In the genomic region with DNA sequence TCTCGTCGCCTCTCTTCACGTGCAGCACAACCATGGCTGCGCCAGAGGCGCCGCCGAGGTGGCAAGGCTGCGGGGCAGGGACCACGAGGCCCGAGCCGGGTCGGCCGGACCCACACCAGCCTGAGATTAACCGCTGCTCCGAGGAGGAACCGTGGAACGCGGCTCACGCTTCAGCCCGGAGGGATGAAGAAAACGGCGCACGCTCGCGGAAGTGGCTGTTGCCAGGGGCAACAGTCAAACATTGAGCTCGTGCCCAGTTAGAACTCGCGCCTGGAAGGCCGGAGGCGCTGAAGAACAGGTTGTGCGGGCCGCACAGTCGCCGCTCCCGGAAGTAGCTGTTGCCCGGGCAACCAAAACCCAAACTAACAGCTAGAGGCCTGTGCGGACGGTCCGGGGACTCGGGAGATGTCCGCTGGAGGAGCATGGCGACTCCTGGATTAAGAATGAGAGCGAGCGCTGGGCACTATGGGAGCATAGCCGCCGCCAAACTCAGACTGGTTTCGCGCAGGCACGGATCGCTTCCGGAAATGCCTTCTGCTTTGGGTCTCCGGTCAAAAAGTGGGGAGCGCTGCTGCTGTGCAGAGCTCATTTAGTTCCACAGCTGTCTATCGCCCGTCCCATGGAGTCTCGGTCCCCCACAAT, we compare ENCODE assay signal across 8 mouse cellular contexts. TPM values are rescaled to one million over a fixed set of nuclear protein-coding genes. Genes with fewer than 3 reads are reported as not detected.
A peak's percentile ranks its signal among the peaks of the same experiment; 100 is the strongest.
DNase-seq lines count a peak whose midpoint lies in the region; ATAC-seq and TF ChIP-seq lines count a peak whose summit lies in the region.

A gene (minus strand): TSS at position 428 of the 642 bp plus-strand sequence.

- H3K27me3 ChIP-seq in E14TG2a.4 (ENCODE audit: insufficient read depth, low read length), result no peaks in the 10 kb centered on the region
- no peaks in the 10 kb centered on the region for H3K27me3 ChIP-seq in forebrain, embryonic 12.5 days
- H3K27me3 ChIP-seq in heart, postnatal 0 days (ENCODE audit: control insufficient read depth, insufficient read depth, low read length), result no peaks in the 10 kb centered on the region
- no peaks in the 10 kb centered on the region for H3K27me3 ChIP-seq in liver, embryonic 16.5 days (ENCODE audit: control insufficient read depth, insufficient read depth, low read depth, low read length)
- no peaks in the 10 kb centered on the region for H3K27me3 ChIP-seq in neural tube, embryonic 13.5 days
- no peaks in the 10 kb centered on the region for H3K27me3 ChIP-seq in testis, adult 2 months (ENCODE audit: control insufficient read depth, insufficient read depth, low read length)

- peak within 1 kb of the TSS; percentile 89 for H3K27ac ChIP-seq in forebrain, embryonic 12.5 days
- H3K27ac ChIP-seq in heart, postnatal 0 days (ENCODE audit: low read depth), result peak within 1 kb of the TSS; percentile 85
- H3K27ac ChIP-seq in liver, embryonic 16.5 days (ENCODE audit: low read length), result peak within 1 kb of the TSS; percentile 69
- peak within 1 kb of the TSS; percentile 85 for H3K27ac ChIP-seq in neural tube, embryonic 13.5 days (replicated peaks)
- H3K27ac ChIP-seq in testis, adult 2 months (ENCODE audit: control insufficient read depth, insufficient read depth, low read depth, low read length), result peak within 1 kb of the TSS; percentile 97

- TF ChIP-seq POLR2A in testis, adult 2 months (IDR thresholded peaks at IDR 0.05; ENCODE audit: control insufficient read depth, low read depth, low read length), result peak; percentile 65

- TF ChIP-seq EP300 in heart, postnatal 0 days (IDR thresholded peaks at IDR 0.05; ENCODE audit: low read depth), result peak; percentile 72; the same call in 1 of the 2 replicates

- peaks cover 11% of the 10 kb centered on the region for H3K4me1 ChIP-seq in E14TG2a.4 (replicated peaks; ENCODE audit: low read depth, low read length)
- H3K4me1 ChIP-seq in forebrain, embryonic 12.5 days, result peaks cover 13% of the 10 kb centered on the region
- H3K4me1 ChIP-seq in heart, postnatal 0 days (ENCODE audit: control insufficient read depth, insufficient read depth), result no peaks in the 10 kb centered on the region
- peaks cover 2% of the 10 kb centered on the region for H3K4me1 ChIP-seq in liver, embryonic 16.5 days (ENCODE audit: control insufficient read depth, low read depth, low read length)
- peaks cover 16% of the 10 kb centered on the region for H3K4me1 ChIP-seq in neural tube, embryonic 13.5 days (replicated peaks)
- peaks cover 2% of the 10 kb centered on the region; the same call in 1 of the 2 replicates for H3K4me1 ChIP-seq in testis, adult 2 months (ENCODE audit: control insufficient read depth, insufficient read depth, low read length)

- peak within 1 kb of the TSS; percentile 73 for H3K4me2 ChIP-seq in forebrain, embryonic 12.5 days
- peak within 1 kb of the TSS; percentile 94 for H3K4me2 ChIP-seq in heart, postnatal 0 days (ENCODE audit: low read depth, low read length)
- H3K4me2 ChIP-seq in liver, embryonic 16.5 days (ENCODE audit: low read depth, low read length), result peak within 1 kb of the TSS; percentile 96
- H3K4me2 ChIP-seq in neural tube, embryonic 13.5 days, result peak within 1 kb of the TSS; percentile 63

- H3K9me3 ChIP-seq in E14TG2a.4 (ENCODE audit: low read length), result no peaks in the 10 kb centered on the region
- no peaks in the 10 kb centered on the region for H3K9me3 ChIP-seq in forebrain, embryonic 12.5 days
- H3K9me3 ChIP-seq in heart, postnatal 0 days (replicated peaks; ENCODE audit: control insufficient read depth, low read length), result no peaks in the 10 kb centered on the region
- H3K9me3 ChIP-seq in liver, embryonic 16.5 days (replicated peaks; ENCODE audit: control insufficient read depth, low read length), result no peaks in the 10 kb centered on the region
- no peaks in the 10 kb centered on the region for H3K9me3 ChIP-seq in neural tube, embryonic 13.5 days

- DNase-seq in c-Kit-positive CD71-positive TER-119-positive erythroid progenitor cells, embryonic 14.5 days (ENCODE audit: low spot score), result peak; percentile 95
- peak; percentile 95 for DNase-seq in heart, postnatal 0 days (ENCODE audit: low spot score)
- DNase-seq in kidney, postnatal 4 days, result peak; percentile 93 to 96

- no peak for TF ChIP-seq CTCF in E14TG2a.4 (conservative IDR thresholded peaks at IDR 0.05; ENCODE audit: low read length)
- TF ChIP-seq CTCF in heart, postnatal 0 days (IDR thresholded peaks at IDR 0.05; ENCODE audit: low read depth), result peak; percentile 5; the same call in 1 of the 2 replicates
- TF ChIP-seq CTCF in testis, adult 2 months (IDR thresholded peaks at IDR 0.05; ENCODE audit: control insufficient read depth, insufficient read depth, insufficient replicate concordance, low read depth, low read length), result no peak

- H3K9ac ChIP-seq in forebrain, embryonic 12.5 days, result peak within 1 kb of the TSS; percentile 85
- H3K9ac ChIP-seq in heart, postnatal 0 days (replicated peaks; ENCODE audit: low read depth, low read length), result peak within 1 kb of the TSS; percentile 77
- H3K9ac ChIP-seq in liver, embryonic 16.5 days (ENCODE audit: low read depth, low read length), result peak within 1 kb of the TSS; percentile 85
- peak within 1 kb of the TSS; percentile 83 for H3K9ac ChIP-seq in neural tube, embryonic 13.5 days

- peak; percentile 97 for ATAC-seq in forebrain, embryonic 12.5 days (ENCODE audit: low FRiP score)
- ATAC-seq in heart, postnatal 0 days (ENCODE audit: insufficient read depth, low read depth), result peak; percentile 97
- ATAC-seq in liver, embryonic 16.5 days (ENCODE audit: low read depth), result peak; percentile 95
- peak; percentile 97 for ATAC-seq in neural tube, embryonic 13.5 days (ENCODE audit: low read depth)

- peaks cover 31% of the 10 kb centered on the region for H3K36me3 ChIP-seq in E14TG2a.4 (ENCODE audit: insufficient read depth, low read length)
- peaks cover 14% of the 10 kb centered on the region for H3K36me3 ChIP-seq in forebrain, embryonic 12.5 days (replicated peaks)
- H3K36me3 ChIP-seq in heart, postnatal 0 days (replicated peaks; ENCODE audit: control insufficient read depth, insufficient read depth, low read length), result peaks cover 18% of the 10 kb centered on the region
- peaks cover 13% of the 10 kb centered on the region for H3K36me3 ChIP-seq in liver, embryonic 16.5 days (ENCODE audit: control insufficient read depth, insufficient read depth)
- peaks cover 23% of the 10 kb centered on the region for H3K36me3 ChIP-seq in neural tube, embryonic 13.5 days
- H3K36me3 ChIP-seq in testis, adult 2 months (ENCODE audit: control insufficient read depth, insufficient read depth, low read length), result peaks cover 3% of the 10 kb centered on the region

- under 1% methylated on average over 56 of the region's 56 CpGs for whole genome bisulfite sequencing in forebrain, embryonic 12.5 days
- under 1% methylated on average over 55 of the region's 56 CpGs for WGBS in heart, postnatal 0 days
- under 1% methylated on average over 56 of the region's 56 CpGs for WGBS in liver, embryonic 16.5 days (ENCODE audit: insufficient replicate concordance)
- WGBS in neural tube, embryonic 13.5 days, result under 1% methylated on average over 56 of the region's 56 CpGs

- H3K4me3 ChIP-seq in E14TG2a.4 (replicated peaks; ENCODE audit: low read length), result peak within 1 kb of the TSS; percentile 93
- H3K4me3 ChIP-seq in forebrain, embryonic 12.5 days (replicated peaks), result peak within 1 kb of the TSS; percentile 84
- H3K4me3 ChIP-seq in heart, postnatal 0 days (ENCODE audit: low read depth, low read length), result peak within 1 kb of the TSS; percentile 87
- H3K4me3 ChIP-seq in liver, embryonic 16.5 days (ENCODE audit: low read depth, low read length), result peak within 1 kb of the TSS; percentile 90
- H3K4me3 ChIP-seq in neural tube, embryonic 13.5 days, result peak within 1 kb of the TSS; percentile 80
- peak within 1 kb of the TSS; percentile 100 for H3K4me3 ChIP-seq in testis, adult 2 months (ENCODE audit: control insufficient read depth, low read depth, low read length)

RNA-seq across cellular contexts. Expression of the gene that starts here (rescaled TPM):
- 49.6 and 51.0 TPM in 2 replicates for polyA plus RNA-seq in forebrain, embryonic 12.5 days (2016; fragmentation: Nextera tagmentation; extraction: Ambion mirVana)
- 7.1 and 22.1 TPM in 2 replicates for total RNA-seq in heart, postnatal 0 days (2014; rRNA removed; ENCODE audit: low replicate concordance)
- polyA plus RNA-seq in heart, postnatal 0 days (2015; fragmentation: Nextera tagmentation; extraction: Ambion mirVana), result 39.6 and 45.4 TPM in 2 replicates
- 16.1 and 16.6 TPM in 2 replicates for polyA plus RNA-seq in liver, embryonic 16.5 days (2015; fragmentation: Nextera tagmentation; extraction: Ambion mirVana)
- 45.4 and 52.1 TPM in 2 replicates for polyA plus RNA-seq in neural tube, embryonic 13.5 days (2015; fragmentation: Nextera tagmentation; extraction: Ambion mirVana)
- polyA plus RNA-seq in testis, adult 2 months (2012; rRNA removed), result 105 and 127 TPM in 2 replicates

Comparison
In these comparisons a context has a peak if more than half of its experiments do, and no peak if none do; other contexts are left out.
1. Peak in every context shown above with its lines: DNase-seq, ATAC-seq, H3K4me3 ChIP-seq and H3K27ac ChIP-seq.